Mouse (Mus musculus) CH12.LX (cell line): ENCODE measurements around the gene Aox1. TPM values are rescaled to one million over a fixed set of nuclear protein-coding genes. Genes with fewer than 3 reads are reported as not detected.

Experiments
- DNase-seq: peaks from one replicate; pipeline ENCODE4 v3.0.0-alpha.2; 2013; ENCODE audit errors: extremely low read depth
- H3K27ac ChIP-seq: 2 replicates; pipeline ENCODE4 v1.5.1; 2012; ENCODE audit warnings: low read depth, mild to moderate bottlenecking, control low read depth, moderate library complexity; ENCODE audit not compliant: insufficient read depth
- H3K27me3 ChIP-seq: replicated peaks from 2 replicates; pipeline ENCODE3; 2012; ENCODE audit warnings: inconsistent platforms
- H3K36me3 ChIP-seq, 2 experiments: replicated peaks in 1 of 2; 2 replicates each; pipeline versions ENCODE3 to v1.6.1; 2012; ENCODE audit warnings: inconsistent platforms in 1 of 2, low read length in 1 of 2, mild to moderate bottlenecking in 1 of 2, mixed read lengths in 1 of 2, moderate library complexity in 1 of 2; ENCODE audit not compliant: control insufficient read depth in 1 of 2, insufficient read depth in 1 of 2
- H3K4me1 ChIP-seq, 2 experiments: 2 replicates each; pipeline ENCODE4 v1.6.1; 2012; ENCODE audit warnings: inconsistent platforms in 1 of 2, moderate library complexity in 1 of 2; ENCODE audit not compliant: insufficient read depth in 2 of 2, control insufficient read depth in 1 of 2
- H3K4me2 ChIP-seq: 2 replicates; pipeline ENCODE4 v1.6.1; 2012; ENCODE audit warnings: low read depth, mild to moderate bottlenecking, control low read depth; ENCODE audit not compliant: poor library complexity, insufficient read depth, severe bottlenecking
- H3K4me3 ChIP-seq, 3 experiments: fragments of 150-350 bp in 1 of 3; sonication (generic) in 1 of 3; replicated peaks in 1 of 3; 2 replicates each; pipeline versions ENCODE3 to v1.5.1; 2011 to 2012; ENCODE audit warnings: low read depth in 2 of 3, low read length in 2 of 3, mild to moderate bottlenecking in 2 of 3, moderate library complexity in 2 of 3, control low read depth in 1 of 3, improper control_type of control experiment in 1 of 3, inconsistent platforms in 1 of 3, mixed read lengths in 1 of 3; ENCODE audit not compliant: poor library complexity in 1 of 3
- H3K79me2 ChIP-seq: replicated peaks from 2 replicates; pipeline ENCODE4 v1.6.1; 2012; ENCODE audit warnings: mild to moderate bottlenecking, moderate library complexity; ENCODE audit not compliant: control insufficient read depth, poor library complexity, insufficient read depth, severe bottlenecking; ENCODE audit errors: extremely low read depth
- H3K9ac ChIP-seq: 2 replicates; pipeline ENCODE4 v1.6.1; 2012; ENCODE audit warnings: low read depth, mild to moderate bottlenecking, control low read depth, moderate library complexity; ENCODE audit not compliant: insufficient read depth
- H3K9me3 ChIP-seq: replicated peaks from 2 replicates; pipeline ENCODE3; 2012; ENCODE audit warnings: low read length, inconsistent platforms, mixed read lengths
- BHLHE40 ChIP-seq: IDR thresholded peaks from 2 replicates; pipeline ENCODE4 v1.6.1; 2011; ENCODE audit warnings: mild to moderate bottlenecking, low read depth, low read length, improper control_type of control experiment
- CHD1 ChIP-seq: IDR thresholded peaks from 2 replicates; pipeline ENCODE4 v1.6.1; 2012; ENCODE audit warnings: low read depth, low read length, improper control_type of control experiment, inconsistent platforms
- ELF1 ChIP-seq: IDR thresholded peaks from 2 replicates; pipeline ENCODE4 v1.6.1; 2014; ENCODE audit warnings: low read depth, mild to moderate bottlenecking, inconsistent platforms, low read length, improper control_type of control experiment
- GABPA ChIP-seq: IDR thresholded peaks from 2 replicates; pipeline ENCODE4 v1.6.1; 2012; ENCODE audit warnings: low read depth, low read length, improper control_type of control experiment, inconsistent platforms; ENCODE audit not compliant: insufficient replicate concordance
- IRF4 ChIP-seq: IDR thresholded peaks from 2 replicates; pipeline ENCODE4 v1.6.1; 2014; ENCODE audit warnings: low read depth, mild to moderate bottlenecking, inconsistent platforms, low read length, improper control_type of control experiment
- JUND ChIP-seq: conservative IDR thresholded peaks from 2 replicates; pipeline ENCODE4 v1.6.1; 2011; ENCODE audit warnings: low read depth, low read length, improper control_type of control experiment
- MAFK ChIP-seq: IDR thresholded peaks from 2 replicates; pipeline ENCODE4 v1.6.1; 2011; ENCODE audit warnings: low read length, improper control_type of control experiment; ENCODE audit not compliant: insufficient replicate concordance
- NRF1 ChIP-seq: IDR thresholded peaks from 2 replicates; pipeline ENCODE4 v1.6.1; 2014; ENCODE audit warnings: low read depth, mild to moderate bottlenecking, inconsistent platforms, low read length, improper control_type of control experiment, moderate library complexity
- POLR2A ChIP-seq: IDR thresholded peaks from 2 replicates; pipeline ENCODE4 v1.6.1; 2011; ENCODE audit warnings: low read depth, mild to moderate bottlenecking, improper control_type of control experiment, low read length
- POLR2AphosphoS2 ChIP-seq: IDR thresholded peaks from 2 replicates; pipeline ENCODE4 v1.6.1; 2011; ENCODE audit warnings: low read depth, low read length, improper control_type of control experiment
- RAD21 ChIP-seq: IDR thresholded peaks from 2 replicates; pipeline ENCODE4 v1.6.1; 2011; ENCODE audit warnings: low read depth, mild to moderate bottlenecking, low read length, improper control_type of control experiment, moderate library complexity
- SIN3A ChIP-seq: IDR thresholded peaks from 2 replicates; pipeline ENCODE4 v1.6.1; 2012; ENCODE audit warnings: low read length, improper control_type of control experiment, inconsistent platforms
- SMC3 ChIP-seq: IDR thresholded peaks from 2 replicates; pipeline ENCODE4 v1.6.1; 2011; ENCODE audit warnings: low read depth, low read length, improper control_type of control experiment
- TCF12 ChIP-seq: IDR thresholded peaks from 2 replicates; pipeline ENCODE4 v1.6.1; 2014; ENCODE audit warnings: low read depth, mild to moderate bottlenecking, inconsistent platforms, low read length, improper control_type of control experiment
- UBTF ChIP-seq: IDR thresholded peaks from 2 replicates; pipeline ENCODE4 v1.6.1; 2012; ENCODE audit warnings: low read depth, mild to moderate bottlenecking, inconsistent platforms, low read length, improper control_type of control experiment, moderate library complexity
- USF2 ChIP-seq: conservative IDR thresholded peaks from 2 replicates; pipeline ENCODE4 v1.6.1; 2011; ENCODE audit warnings: low read depth, low read length, improper control_type of control experiment
- ZMIZ1 ChIP-seq: IDR thresholded peaks from 2 replicates; pipeline ENCODE4 v1.6.1; 2012; ENCODE audit warnings: low read depth, mild to moderate bottlenecking, inconsistent platforms, low read length, improper control_type of control experiment
- dilution Hi-C: fragments of 300-500 bp; cut with MboI; formaldehyde crosslinking; loops from 2 replicates; pipeline ENCODE4 v1.14.3; 2020; ENCODE audit warnings: low sequenced_read_pairs; ENCODE audit not compliant: extremely low pct_unique_long_range_greater_than_20kb, extremely low pct_ligation_motif_present
- in situ Hi-C: fragments of 300-500 bp; cut with MboI; formaldehyde crosslinking; loops from 3 replicates; pipeline ENCODE4 v1.14.3; 2019; ENCODE audit warnings: low sequenced_read_pairs, low pct_ligation_motif_present, low pct_unique_long_range_greater_than_20kb, mixed read lengths
- polyA plus RNA-seq: library from polyadenylated mRNA; unstranded; fragments of >175 nt; gene quantifications from 2 replicates; pipeline ENCODE4 v1.2.1, GENCODE M21; 2012; ENCODE audit warnings: low read depth; ENCODE audit not compliant: insufficient read length
- total RNA-seq, 2 experiments: library from RNA; depleted of rRNA; stranded (reverse); fragments of 300-350 nt in 1 of 2; fragments of >200 nt in 1 of 2; gene quantifications; 2 replicates each; pipeline ENCODE4 v1.2.3; 2012 to 2014

The Aox1 gene
- total and polyA plus RNA-seq, 3 experiments, result 0.15 to 0.40 TPM; not detected in 1

DNA sequence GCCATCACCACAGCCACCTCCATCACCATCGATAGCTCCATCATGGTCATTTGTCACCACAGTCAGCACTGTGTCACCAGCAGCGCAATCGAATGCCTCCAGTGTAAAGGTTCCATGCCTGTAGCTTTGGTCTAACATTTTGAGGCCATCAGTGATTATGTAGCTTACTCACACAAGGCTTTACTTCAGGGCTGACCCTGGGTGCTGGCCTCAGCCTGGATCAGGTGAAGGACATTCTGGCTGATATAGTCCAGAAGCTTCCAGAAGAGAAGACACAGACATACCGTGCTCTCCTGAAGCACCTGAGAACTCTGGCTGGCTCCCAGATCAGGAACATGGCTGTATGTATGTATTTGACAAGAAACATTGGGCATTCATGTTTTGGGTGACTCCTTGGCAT lies 29.1 kb downstream of the Aox1 start:
- no peak overlapping the region for H3K4me2 ChIP-seq
- no peaks in the 10 kb centered on the region for H3K79me2 ChIP-seq
- DNase-seq, result no peak
- peaks cover 0 to 5% of the 10 kb centered on the region in 2 experiments; a peak in 1 of 4 replicates for H3K4me1 ChIP-seq
- H3K9ac ChIP-seq, result no peak overlapping the region
- H3K27me3 ChIP-seq, result no peaks in the 10 kb centered on the region
- no peak overlapping the region for H3K27ac ChIP-seq
- no peak overlapping the region for H3K4me3 ChIP-seq
- TF ChIP-seq POLR2AphosphoS2 (no peak), MAFK (no peak), BHLHE40 (no peak), NRF1 (no peak), IRF4 (no peak), POLR2A (no peak), JUND (no peak), CHD1 (no peak)
- no peaks in the 10 kb centered on the region for H3K36me3 ChIP-seq
- in situ Hi-C loops, result no loop called here
- dilution Hi-C loops, result no loop called here
- no peaks in the 10 kb centered on the region for H3K9me3 ChIP-seq

DNA sequence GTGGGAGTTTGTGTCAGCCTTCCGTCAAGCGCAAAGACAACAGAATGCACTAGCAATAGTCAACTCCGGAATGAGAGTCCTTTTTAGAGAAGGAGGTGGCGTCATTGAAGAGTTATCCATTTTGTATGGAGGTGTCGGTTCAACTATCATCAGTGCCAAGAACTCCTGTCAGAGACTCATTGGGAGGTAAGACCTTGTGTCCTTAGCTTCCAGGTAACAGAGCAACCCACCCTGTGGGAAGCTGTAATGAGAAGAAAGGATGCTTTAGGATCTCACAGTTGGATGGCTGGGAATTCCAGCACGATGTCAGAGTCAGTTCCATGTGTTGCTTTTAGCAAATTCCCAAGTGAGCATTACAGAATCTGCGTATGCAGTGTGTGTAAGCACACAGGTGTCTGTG lies 32.4 kb downstream of the Aox1 start:
- no peak for DNase-seq
- H3K27ac ChIP-seq, result no peak overlapping the region
- H3K9ac ChIP-seq, result no peak overlapping the region
- H3K4me2 ChIP-seq, result no peak overlapping the region
- TF ChIP-seq ZMIZ1 (no peak), RAD21 (no peak), UBTF (no peak), TCF12 (no peak)
- in situ Hi-C loops, result no loop called here
- no peak overlapping the region for H3K4me3 ChIP-seq
- H3K27me3 ChIP-seq, result no peaks in the 10 kb centered on the region
- no peaks in the 10 kb centered on the region for H3K79me2 ChIP-seq
- dilution Hi-C loops, result no loop called here
- H3K9me3 ChIP-seq, result no peaks in the 10 kb centered on the region
- H3K36me3 ChIP-seq, result no peaks in the 10 kb centered on the region
- peaks cover 3 to 10% of the 10 kb centered on the region in 2 experiments; a peak in 3 of 4 replicates for H3K4me1 ChIP-seq

DNA sequence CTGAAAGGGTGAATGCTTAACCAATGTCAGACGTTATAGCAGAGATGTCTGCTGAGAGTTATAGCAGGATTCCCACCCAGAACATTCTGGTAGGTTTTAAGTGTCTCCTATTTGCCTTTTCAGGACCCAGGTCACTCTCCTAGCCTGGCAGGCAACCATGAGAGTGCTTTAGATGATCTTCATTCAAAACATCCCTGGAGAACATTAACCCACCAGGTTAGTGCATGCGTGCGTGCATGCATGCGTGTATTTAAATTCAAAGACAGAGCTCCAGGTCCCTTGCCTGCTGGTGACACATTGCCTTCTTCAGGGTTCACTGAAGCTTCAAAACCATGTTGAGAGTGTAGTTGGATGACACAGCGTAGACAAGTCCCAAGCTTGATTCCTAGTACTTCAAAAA lies 35.4 kb downstream of the Aox1 start:
- H3K36me3 ChIP-seq, result no peaks in the 10 kb centered on the region
- dilution Hi-C loops (no loop called here), in situ Hi-C loops (no loop called here)
- peaks cover 3 to 8% of the 10 kb centered on the region in 2 experiments; a peak in 3 of 4 replicates for H3K4me1 ChIP-seq
- peak overlapping the region; percentile 57 for H3K4me2 ChIP-seq
- H3K79me2 ChIP-seq, result no peaks in the 10 kb centered on the region
- no peak overlapping the region for H3K27ac ChIP-seq
- TF ChIP-seq GABPA, result no peak
- TF ChIP-seq POLR2AphosphoS2, result no peak
- TF ChIP-seq USF2, result no peak
- TF ChIP-seq POLR2A, result no peak
- no peak for TF ChIP-seq SIN3A
- no peak for TF ChIP-seq SMC3
- no peak for TF ChIP-seq UBTF
- TF ChIP-seq BHLHE40, result no peak
- TF ChIP-seq ELF1, result no peak
- peak; percentile 8 for DNase-seq
- no peaks in the 10 kb centered on the region for H3K9me3 ChIP-seq
- H3K4me3 ChIP-seq, result no peak overlapping the region
- no peaks in the 10 kb centered on the region for H3K27me3 ChIP-seq
- peak overlapping the region; percentile 6; the same call in 1 of the 2 replicates for H3K9ac ChIP-seq
